Mouse (Mus musculus): ENCODE data around the gene Zdhhc25. TPM values are rescaled to one million over a fixed set of nuclear protein-coding genes. Genes with fewer than 3 reads are reported as not detected.

Zdhhc25 gene
- polyA plus RNA-seq (2012; rRNA removed): not detected in 2 replicates

DNA sequence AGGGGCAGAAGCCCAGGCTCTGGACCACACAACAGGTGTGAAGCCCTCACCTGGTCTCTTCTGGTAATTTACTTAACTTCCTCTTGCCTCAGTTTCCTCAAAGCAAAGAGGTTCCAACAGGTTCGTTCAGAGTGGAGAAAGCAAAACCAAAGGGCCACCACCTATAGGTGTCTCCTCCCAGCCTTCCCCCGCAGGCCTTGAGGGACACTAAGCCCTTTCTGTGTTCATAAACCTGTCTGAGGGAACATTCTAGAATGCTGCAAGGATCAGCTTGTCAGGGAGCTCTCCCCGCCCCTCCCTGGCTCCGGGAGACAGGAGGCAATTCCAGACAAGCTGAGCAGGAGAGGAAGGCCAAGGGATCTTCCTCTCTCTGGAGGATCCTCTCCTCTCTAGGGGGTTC is at the start of gene Zdhhc25:
TSS of gene Zdhhc25 (plus strand) at position 301 of the 400 bp plus-strand sequence.

Other genes with a start within 250 kb of the Zdhhc25 start
- gene Brd1, start 133.9 kb downstream of the Zdhhc25 start, polyA plus RNA-seq (2012; rRNA removed): 32.7 and 34.6 TPM in 2 replicates
- 17.2 and 20.0 TPM in 2 replicates for gene Zbed4, start 151.4 kb downstream of the Zdhhc25 start, polyA plus RNA-seq (2012; rRNA removed)
- gene Alg12, start 219.0 kb downstream of the Zdhhc25 start, polyA plus RNA-seq (2012; rRNA removed): 12.4 and 14.8 TPM in 2 replicates
- 51.8 and 62.9 TPM in 2 replicates for gene Creld2, start 219.3 kb downstream of the Zdhhc25 start, polyA plus RNA-seq (2012; rRNA removed)